Mouse (Mus musculus) liver, adult 2 months (tissue): ENCODE data around the gene 2410137M14Rik. TPM values are rescaled to one million over a fixed set of nuclear protein-coding genes. Genes with fewer than 3 reads are reported as not detected.
"Not testable (repeated sequence)": the region's sequence is repeated elsewhere in the genome, so short reads cannot be mapped to it uniquely, and the experiment has no call there.

Experiments
- DNase-seq: peaks from one replicate; pipeline ENCODE4 v3.0.0-alpha.2; 2011; ENCODE audit warnings: low read depth, low spot score; ENCODE audit errors: extremely low read depth
- H3K27ac ChIP-seq: fragments of 200-500 bp; replicated peaks from 2 replicates; pipeline ENCODE4 v1.5.1; 2012; ENCODE audit warnings: low read depth, mild to moderate bottlenecking, control low read depth, inconsistent platforms, low read length; ENCODE audit not compliant: insufficient read depth
- H3K27me3 ChIP-seq: fragments of 200-500 bp; 2 replicates; pipeline ENCODE4 v1.6.1; 2012; ENCODE audit warnings: mild to moderate bottlenecking, moderate library complexity, low read length, inconsistent platforms; ENCODE audit not compliant: control insufficient read depth, insufficient read depth
- H3K36me3 ChIP-seq: fragments of 200-500 bp; 2 replicates; pipeline ENCODE4 v1.6.1; 2012; ENCODE audit warnings: low read length, inconsistent platforms; ENCODE audit not compliant: control insufficient read depth, insufficient read depth
- H3K4me1 ChIP-seq: fragments of 200-500 bp; 2 replicates; pipeline ENCODE4 v1.6.1; 2011; ENCODE audit warnings: low read length; ENCODE audit not compliant: control insufficient read depth, insufficient read depth
- H3K4me3 ChIP-seq: fragments of 200-500 bp; 2 replicates; pipeline ENCODE4 v1.5.1; 2011; ENCODE audit warnings: low read depth, mild to moderate bottlenecking, control low read depth, low read length, moderate library complexity; ENCODE audit not compliant: insufficient read depth
- H3K79me2 ChIP-seq: fragments of 200-500 bp; 2 replicates; pipeline ENCODE4 v1.6.1; 2012; ENCODE audit warnings: inconsistent platforms, mild to moderate bottlenecking, low read length, moderate library complexity; ENCODE audit not compliant: control insufficient read depth, insufficient read depth
- H3K9ac ChIP-seq: fragments of 200-500 bp; 2 replicates; pipeline ENCODE4 v1.6.1; 2012; ENCODE audit warnings: low read depth, mild to moderate bottlenecking, control low read depth, inconsistent platforms, low read length
- CTCF ChIP-seq: fragments of 200-500 bp; IDR thresholded peaks from 2 replicates; pipeline ENCODE4 v1.5.1; 2011; ENCODE audit warnings: low read depth, low read length, control low read depth
- POLR2A ChIP-seq: fragments of 200-500 bp; IDR thresholded peaks from 2 replicates; pipeline ENCODE4 v1.6.1; 2011; ENCODE audit warnings: low read length, control low read depth; ENCODE audit not compliant: insufficient read depth; ENCODE audit errors: extremely low read depth
- WGBS: fragments of 180-500 bp; shearing (Covaris S2); methylation state at CpG from one replicate; pipeline ENCODE4 v1.1.7; 2018; 5-methylcytosine and 5-hydroxymethylcytosine counted together
- polyA plus RNA-seq: library from polyadenylated mRNA; depleted of rRNA; stranded (reverse); fragments of >200 nt; gene quantifications from 2 replicates; pipeline ENCODE4 v1.2.3, GENCODE M21; 2012
- total RNA-seq: library from RNA; depleted of rRNA; stranded (reverse); fragments of >200 nt; gene quantifications from 2 replicates; pipeline ENCODE4 v1.2.3, GENCODE M21; 2014

Gene 2410137M14Rik
- total and polyA plus RNA-seq, 2 experiments = not detected

GRCm38 (mm10) chr17:37022628-37023576, 41.9 kb upstream of the 2410137M14Rik start, which contains the start of gene Mog:
TSS of gene Mog (minus strand) at chr17:37023398.
- H3K27me3 ChIP-seq = no peaks in the 10 kb centered on the region
- DNase-seq = no peak
- H3K27ac ChIP-seq = no peak within 1 kb of the TSS
- TF ChIP-seq CTCF = no peak
- no peak for TF ChIP-seq POLR2A
- no peaks in the 10 kb centered on the region for H3K36me3 ChIP-seq
- no peaks in the 10 kb centered on the region for H3K79me2 ChIP-seq
- no peaks in the 10 kb centered on the region for H3K4me1 ChIP-seq
- no peak within 1 kb of the TSS for H3K9ac ChIP-seq
- whole genome bisulfite sequencing = 85% methylated on average over 9 of the region's 9 CpGs
- no peak within 1 kb of the TSS for H3K4me3 ChIP-seq

- H3K9ac ChIP-seq, H3K4me3 ChIP-seq, DNase-seq, H3K79me2 ChIP-seq, H3K4me1 ChIP-seq, H3K27me3 ChIP-seq, H3K36me3 ChIP-seq, H3K27ac ChIP-seq: not testable (repeated sequence)
- WGBS = 96% methylated on average over 5 of the region's 5 CpGs
Observed at GRCm38 (mm10) chr17:37019242-37019641, 38.2 kb upstream of the 2410137M14Rik start.

- no peaks in the 10 kb centered on the region for H3K36me3 ChIP-seq
- no peak overlapping the region for H3K9ac ChIP-seq
- TF ChIP-seq POLR2A (no peak), CTCF (no peak)
- H3K4me3 ChIP-seq = no peak overlapping the region
- DNase-seq = no peak
- 91% methylated on average over 3 of the region's 3 CpGs for WGBS
- no peaks in the 10 kb centered on the region for H3K4me1 ChIP-seq
- no peaks in the 10 kb centered on the region for H3K27me3 ChIP-seq
- no peak overlapping the region for H3K27ac ChIP-seq
- H3K79me2 ChIP-seq = no peaks in the 10 kb centered on the region
Observed at GRCm38 (mm10) chr17:37018328-37018727, 37.3 kb upstream of the 2410137M14Rik start.

- no peak overlapping the region for H3K4me3 ChIP-seq
- H3K36me3 ChIP-seq = no peaks in the 10 kb centered on the region
Observed at GRCm38 (mm10) chr17:37016333-37016732, 35.3 kb upstream of the 2410137M14Rik start.

GRCm38 (mm10) chr17:37012141-37012540, 31.1 kb upstream of the 2410137M14Rik start:
- no peak overlapping the region for H3K4me3 ChIP-seq
- WGBS = 73% methylated on average over 5 of the region's 5 CpGs
- TF ChIP-seq POLR2A = no peak
- no peak for TF ChIP-seq CTCF
- no peak overlapping the region for H3K27ac ChIP-seq
- no peaks in the 10 kb centered on the region for H3K27me3 ChIP-seq
- no peaks in the 10 kb centered on the region for H3K79me2 ChIP-seq
- H3K36me3 ChIP-seq = no peaks in the 10 kb centered on the region
- H3K9ac ChIP-seq = no peak overlapping the region
- no peaks in the 10 kb centered on the region for H3K4me1 ChIP-seq
- DNase-seq = no peak

More at GRCm38 (mm10) chr17:37016333-37016732, 35.3 kb upstream of the 2410137M14Rik start:
- H3K27ac ChIP-seq = no peak overlapping the region
- H3K4me1 ChIP-seq = no peaks in the 10 kb centered on the region
- DNase-seq = no peak
- no peaks in the 10 kb centered on the region for H3K79me2 ChIP-seq
- H3K27me3 ChIP-seq = no peaks in the 10 kb centered on the region
- TF ChIP-seq CTCF = no peak
- no peak for TF ChIP-seq POLR2A
- no peak overlapping the region for H3K9ac ChIP-seq

- 84% methylated on average over 3 of the region's 3 CpGs for WGBS
- Histone ChIP-seq H3K79me2 (no peaks in the 10 kb centered on the region), H3K9ac (no peak overlapping the region), H3K27ac (no peak overlapping the region), H3K4me3 (no peak overlapping the region), H3K36me3 (no peaks in the 10 kb centered on the region), H3K4me1 (no peaks in the 10 kb centered on the region), H3K27me3 (no peaks in the 10 kb centered on the region)
- DNase-seq = no peak
- TF ChIP-seq POLR2A (no peak), CTCF (no peak)
Observed at GRCm38 (mm10) chr17:37011719-37012118, 30.7 kb upstream of the 2410137M14Rik start.
